Mouse (Mus musculus) CH12.LX (cell line): ENCODE measurements at regions not wholly inside any gene's neighbourhood (a gene's known extent, or its start where the extent isn't known, plus 50 kb on each side); places are given as distances from the start of the nearest gene placed in this dataset.

Source experiments
- DNase-seq: peaks from one replicate; pipeline ENCODE4 v3.0.0-alpha.2; 2013; ENCODE audit errors: extremely low read depth
- H3K27ac ChIP-seq: 2 replicates; pipeline ENCODE4 v1.5.1; 2012; ENCODE audit warnings: low read depth, mild to moderate bottlenecking, control low read depth, moderate library complexity; ENCODE audit not compliant: insufficient read depth
- H3K27me3 ChIP-seq: replicated peaks from 2 replicates; pipeline ENCODE3; 2012; ENCODE audit warnings: inconsistent platforms
- H3K36me3 ChIP-seq, 2 experiments: replicated peaks in 1 of 2; 2 replicates each; pipeline versions ENCODE3 to v1.6.1; 2012; ENCODE audit warnings: inconsistent platforms in 1 of 2, low read length in 1 of 2, mild to moderate bottlenecking in 1 of 2, mixed read lengths in 1 of 2, moderate library complexity in 1 of 2; ENCODE audit not compliant: control insufficient read depth in 1 of 2, insufficient read depth in 1 of 2
- H3K4me1 ChIP-seq, 2 experiments: 2 replicates each; pipeline ENCODE4 v1.6.1; 2012; ENCODE audit warnings: inconsistent platforms in 1 of 2, moderate library complexity in 1 of 2; ENCODE audit not compliant: insufficient read depth in 2 of 2, control insufficient read depth in 1 of 2
- H3K4me2 ChIP-seq: 2 replicates; pipeline ENCODE4 v1.6.1; 2012; ENCODE audit warnings: low read depth, mild to moderate bottlenecking, control low read depth; ENCODE audit not compliant: poor library complexity, insufficient read depth, severe bottlenecking
- H3K4me3 ChIP-seq, 3 experiments: fragments of 150-350 bp in 1 of 3; sonication (generic) in 1 of 3; replicated peaks in 1 of 3; 2 replicates each; pipeline versions ENCODE3 to v1.5.1; 2011 to 2012; ENCODE audit warnings: low read depth in 2 of 3, low read length in 2 of 3, mild to moderate bottlenecking in 2 of 3, moderate library complexity in 2 of 3, control low read depth in 1 of 3, improper control_type of control experiment in 1 of 3, inconsistent platforms in 1 of 3, mixed read lengths in 1 of 3; ENCODE audit not compliant: poor library complexity in 1 of 3
- H3K79me2 ChIP-seq: replicated peaks from 2 replicates; pipeline ENCODE4 v1.6.1; 2012; ENCODE audit warnings: mild to moderate bottlenecking, moderate library complexity; ENCODE audit not compliant: control insufficient read depth, poor library complexity, insufficient read depth, severe bottlenecking; ENCODE audit errors: extremely low read depth
- H3K9ac ChIP-seq: 2 replicates; pipeline ENCODE4 v1.6.1; 2012; ENCODE audit warnings: low read depth, mild to moderate bottlenecking, control low read depth, moderate library complexity; ENCODE audit not compliant: insufficient read depth
- H3K9me3 ChIP-seq: replicated peaks from 2 replicates; pipeline ENCODE3; 2012; ENCODE audit warnings: low read length, inconsistent platforms, mixed read lengths
- CHD1 ChIP-seq: IDR thresholded peaks from 2 replicates; pipeline ENCODE4 v1.6.1; 2012; ENCODE audit warnings: low read depth, low read length, improper control_type of control experiment, inconsistent platforms
- CHD2 ChIP-seq: IDR thresholded peaks from 2 replicates; pipeline ENCODE4 v1.6.1; 2011; ENCODE audit warnings: low read length, improper control_type of control experiment
- CTCF ChIP-seq, 2 experiments: IDR thresholded peaks in 1 of 2; conservative IDR thresholded peaks in 1 of 2; 2 replicates each; pipeline ENCODE4 v1.5.1; 2011 to 2012; ENCODE audit warnings: low read depth in 2 of 2, low read length in 2 of 2, improper control_type of control experiment in 1 of 2, inconsistent platforms in 1 of 2, mild to moderate bottlenecking in 1 of 2, moderate library complexity in 1 of 2
- E2F4 ChIP-seq: IDR thresholded peaks from 2 replicates; pipeline ENCODE4 v1.6.1; 2011; ENCODE audit warnings: low read depth, low read length, improper control_type of control experiment; ENCODE audit not compliant: insufficient replicate concordance
- HCFC1 ChIP-seq: IDR thresholded peaks from 2 replicates; pipeline ENCODE4 v1.6.1; 2012; ENCODE audit warnings: low read depth, mild to moderate bottlenecking, inconsistent platforms, low read length, improper control_type of control experiment
- JUN ChIP-seq: IDR thresholded peaks from 2 replicates; pipeline ENCODE4 v1.6.1; 2011; ENCODE audit warnings: low read depth, mild to moderate bottlenecking, low read length, improper control_type of control experiment, moderate library complexity; ENCODE audit not compliant: insufficient read depth
- KAT2A ChIP-seq: IDR thresholded peaks from 2 replicates; pipeline ENCODE4 v1.6.1; 2012; ENCODE audit warnings: low read length, improper control_type of control experiment, inconsistent platforms; ENCODE audit not compliant: insufficient replicate concordance
- MAFK ChIP-seq: IDR thresholded peaks from 2 replicates; pipeline ENCODE4 v1.6.1; 2011; ENCODE audit warnings: low read length, improper control_type of control experiment; ENCODE audit not compliant: insufficient replicate concordance
- MEF2A ChIP-seq: IDR thresholded peaks from 2 replicates; pipeline ENCODE4 v1.6.1; 2014; ENCODE audit warnings: low read depth, mild to moderate bottlenecking, inconsistent platforms, low read length, improper control_type of control experiment, borderline replicate concordance
- PAX5 ChIP-seq: IDR thresholded peaks from 2 replicates; pipeline ENCODE4 v1.6.1; 2012; ENCODE audit warnings: low read length, inconsistent platforms, mixed read lengths
- RCOR1 ChIP-seq: conservative IDR thresholded peaks from 2 replicates; pipeline ENCODE4 v1.6.1; 2012; ENCODE audit warnings: low read depth, mild to moderate bottlenecking, inconsistent platforms, low read length, improper control_type of control experiment
- SMC3 ChIP-seq: IDR thresholded peaks from 2 replicates; pipeline ENCODE4 v1.6.1; 2011; ENCODE audit warnings: low read depth, low read length, improper control_type of control experiment
- USF2 ChIP-seq: conservative IDR thresholded peaks from 2 replicates; pipeline ENCODE4 v1.6.1; 2011; ENCODE audit warnings: low read depth, low read length, improper control_type of control experiment
- dilution Hi-C: fragments of 300-500 bp; cut with MboI; formaldehyde crosslinking; loops from 2 replicates; pipeline ENCODE4 v1.14.3; 2020; ENCODE audit warnings: low sequenced_read_pairs; ENCODE audit not compliant: extremely low pct_unique_long_range_greater_than_20kb, extremely low pct_ligation_motif_present
- in situ Hi-C: fragments of 300-500 bp; cut with MboI; formaldehyde crosslinking; loops from 3 replicates; pipeline ENCODE4 v1.14.3; 2019; ENCODE audit warnings: low sequenced_read_pairs, low pct_ligation_motif_present, low pct_unique_long_range_greater_than_20kb, mixed read lengths

- no peaks in the 10 kb centered on the region for H3K79me2 ChIP-seq
- no peak overlapping the region for H3K4me3 ChIP-seq
- no peaks in the 10 kb centered on the region for H3K4me1 ChIP-seq
- dilution Hi-C loops (no loop called here), in situ Hi-C loops (no loop called here)
- TF ChIP-seq MAFK (peak; percentile 97), MEF2A (no peak)
- H3K27ac ChIP-seq = no peak overlapping the region
- DNase-seq = no peak
- H3K4me2 ChIP-seq = no peak overlapping the region
- no peaks in the 10 kb centered on the region for H3K9me3 ChIP-seq
- no peaks in the 10 kb centered on the region for H3K27me3 ChIP-seq
- no peaks in the 10 kb centered on the region for H3K36me3 ChIP-seq
- no peak overlapping the region for H3K9ac ChIP-seq
Observed at GRCm38 (mm10) chr17:4080564-4080963, 384.5 kb upstream of the Nox3 start.

- Histone ChIP-seq H3K36me3 (no peaks in the 10 kb centered on the region), H3K79me2 (no peaks in the 10 kb centered on the region), H3K27ac (no peak overlapping the region), H3K27me3 (no peaks in the 10 kb centered on the region), H3K9me3 (no peaks in the 10 kb centered on the region), H3K4me1 (no peaks in the 10 kb centered on the region), H3K9ac (no peak overlapping the region), H3K4me3 (no peak overlapping the region), H3K4me2 (no peak overlapping the region)
- in situ Hi-C loops (no loop called here), dilution Hi-C loops (no loop called here)
- DNase-seq = no peak
- TF ChIP-seq CHD2 (no peak), CTCF (conservative IDR thresholded peaks at IDR 0.05 in 1 of 2, IDR thresholded peaks at IDR 0.05 in 1 of 2; ENCODE audit: low read depth in 2 of 2, low read length in 2 of 2) (no peak)
Observed at GRCm38 (mm10) chr17:4094621-4095020, 398.6 kb upstream of the Nox3 start.

- Histone ChIP-seq H3K36me3 (no peaks in the 10 kb centered on the region), H3K9me3 (no peaks in the 10 kb centered on the region), H3K4me2 (no peak overlapping the region), H3K27ac (no peak overlapping the region), H3K79me2 (no peaks in the 10 kb centered on the region), H3K27me3 (no peaks in the 10 kb centered on the region), H3K4me1 (no peaks in the 10 kb centered on the region), H3K9ac (no peak overlapping the region), H3K4me3 (no peak overlapping the region)
- in situ Hi-C loops (no loop called here), dilution Hi-C loops (no loop called here)
- DNase-seq = no peak
- no peak for TF ChIP-seq KAT2A
- no peak for TF ChIP-seq PAX5
- no peak for TF ChIP-seq SMC3
- TF ChIP-seq MAFK = no peak
- TF ChIP-seq USF2 = no peak
- no peak for TF ChIP-seq RCOR1
- no peak for TF ChIP-seq E2F4
- TF ChIP-seq JUN = no peak
- no peak for TF ChIP-seq HCFC1
- TF ChIP-seq CHD1 = no peak
Observed at GRCm38 (mm10) chr17:4103321-4103720, 407.3 kb upstream of the Nox3 start.
